Mouse (Mus musculus) midbrain, embryonic 11.5 days (tissue): ENCODE results near the gene Mslnl. TPM values are rescaled to one million over a fixed set of nuclear protein-coding genes. Genes with fewer than 3 reads are reported as not detected.
"Not testable (repeated sequence)": the region's sequence is repeated elsewhere in the genome, so short reads cannot be mapped to it uniquely, and the experiment has no call there.

Source experiments
- ATAC-seq: fragments of 200-750 bp; cut with Nextera tagmentation; 2 replicates; pipeline ENCODE4 v1.8.0; 2017; ENCODE audit warnings: moderate TSS enrichment, moderate library complexity; ENCODE audit not compliant: low FRiP score
- DNase-seq: peaks from one replicate; pipeline ENCODE4 v3.0.0; 2015; ENCODE audit warnings: low spot score; ENCODE audit errors: missing footprints
- H3K27ac ChIP-seq: fragments of 300-500 bp; sonication (generic); 2 replicates; pipeline ENCODE4 v1.5.1; 2014; ENCODE audit warnings: low read depth, low read length
- H3K27me3 ChIP-seq: fragments of 300-500 bp; sonication (generic); 2 replicates; pipeline ENCODE4 v1.6.1; 2014; ENCODE audit warnings: mild to moderate bottlenecking, low read length, moderate library complexity, mixed read lengths; ENCODE audit not compliant: control insufficient read depth, insufficient read depth
- H3K36me3 ChIP-seq: fragments of 300-500 bp; sonication (generic); 2 replicates; pipeline ENCODE4 v1.6.1; 2014; ENCODE audit warnings: mild to moderate bottlenecking, low read length, moderate library complexity, mixed read lengths; ENCODE audit not compliant: control insufficient read depth, insufficient read depth
- H3K4me1 ChIP-seq: fragments of 300-500 bp; sonication (generic); 2 replicates; pipeline ENCODE4 v1.6.1; 2014; ENCODE audit warnings: low read length; ENCODE audit not compliant: control insufficient read depth, insufficient read depth
- H3K4me2 ChIP-seq: fragments of 300-500 bp; sonication (generic); 2 replicates; pipeline ENCODE4 v1.6.1; 2014; ENCODE audit warnings: mild to moderate bottlenecking, moderate library complexity
- H3K4me3 ChIP-seq: fragments of 300-500 bp; sonication (generic); 2 replicates; pipeline ENCODE4 v1.5.1; 2014; ENCODE audit warnings: low read depth, low read length
- H3K9ac ChIP-seq: fragments of 300-500 bp; sonication (generic); 2 replicates; pipeline ENCODE4 v1.6.1; 2014; ENCODE audit warnings: low read length
- H3K9me3 ChIP-seq: fragments of 300-500 bp; sonication (generic); 2 replicates; pipeline ENCODE4 v1.6.1; 2016; ENCODE audit warnings: low read length; ENCODE audit not compliant: control insufficient read depth
- WGBS: fragments of 180-500 bp; shearing (Covaris S2); extraction: QIAGEN DNeasy Blood & Tissue Kit; methylation state at CpG from one replicate; pipeline ENCODE4 v1.1.7; 2014; 5-methylcytosine and 5-hydroxymethylcytosine counted together
- polyA plus RNA-seq: library from polyadenylated mRNA; unstranded; fragments of >200 nt; fragmentation: Nextera tagmentation; extraction: Ambion mirVana; gene quantifications from 2 replicates; pipeline ENCODE4 v1.2.1, GENCODE M21; 2014

The Mslnl gene
- polyA plus RNA-seq, 1 experiment from 2014 or later = not detected

DNA sequence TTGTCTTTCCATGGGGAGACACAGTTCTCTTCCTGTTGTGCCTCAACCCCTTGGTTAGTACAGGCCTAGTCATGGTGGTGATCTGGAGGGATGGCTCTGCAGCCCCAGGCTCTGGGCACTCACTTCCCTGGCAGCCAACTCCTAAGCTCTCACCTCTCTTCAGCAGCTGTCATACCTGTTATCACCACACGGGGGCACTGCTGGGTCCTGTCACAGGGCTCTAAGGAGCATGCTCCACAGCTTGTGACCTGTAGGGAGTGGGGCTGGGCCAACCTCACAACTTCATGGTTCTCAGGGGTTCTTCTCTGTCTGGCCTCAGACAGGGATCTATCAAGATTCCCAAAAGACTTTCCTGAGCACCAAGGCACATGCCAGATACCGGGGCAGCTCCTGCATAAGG, 3.8 kb upstream of the Mslnl start:
- H3K4me3 ChIP-seq = no peak overlapping the region
- WGBS = 20% methylated on average over 2 of the region's 2 CpGs
- H3K36me3 ChIP-seq = no peaks in the 10 kb centered on the region
- peaks cover 11% of the 10 kb centered on the region for H3K4me1 ChIP-seq
- H3K9ac ChIP-seq = no peak overlapping the region
- ATAC-seq = no peak
- H3K27me3 ChIP-seq = no peaks in the 10 kb centered on the region
- peak; percentile 99 for DNase-seq
- no peak overlapping the region for H3K4me2 ChIP-seq
- no peak overlapping the region for H3K27ac ChIP-seq
- H3K9me3 ChIP-seq = no peaks in the 10 kb centered on the region

DNA sequence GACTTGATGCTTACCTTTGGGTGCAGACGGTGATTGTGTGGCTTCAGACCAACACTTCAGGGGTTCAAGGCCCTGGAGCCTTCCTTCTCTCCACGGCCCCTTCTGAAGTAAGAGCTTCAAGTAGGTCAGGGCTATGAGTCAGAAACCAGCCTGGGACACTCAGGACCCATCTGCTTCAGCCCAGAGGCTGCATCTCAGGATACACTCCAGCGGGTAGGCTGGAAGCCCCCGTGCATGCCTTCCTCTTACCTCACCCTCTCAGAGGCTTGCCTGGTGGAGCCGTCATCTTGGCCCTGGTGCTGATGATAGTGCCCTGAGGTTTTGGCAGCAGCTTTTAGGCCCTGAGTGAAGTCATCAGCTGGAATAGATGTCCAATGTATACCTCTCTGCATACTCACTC, 596 bp upstream of the Mslnl start:
- ATAC-seq (no peak), DNase-seq (no peak)
- Histone ChIP-seq H3K27ac (no peak overlapping the region), H3K4me1 (no peaks in the 10 kb centered on the region), H3K4me2 (no peak overlapping the region), H3K27me3 (no peaks in the 10 kb centered on the region), H3K4me3 (no peak overlapping the region), H3K9ac (no peak overlapping the region), H3K36me3 (no peaks in the 10 kb centered on the region), H3K9me3 (no peaks in the 10 kb centered on the region)
- WGBS = 79% methylated on average over 5 of the region's 5 CpGs

DNA sequence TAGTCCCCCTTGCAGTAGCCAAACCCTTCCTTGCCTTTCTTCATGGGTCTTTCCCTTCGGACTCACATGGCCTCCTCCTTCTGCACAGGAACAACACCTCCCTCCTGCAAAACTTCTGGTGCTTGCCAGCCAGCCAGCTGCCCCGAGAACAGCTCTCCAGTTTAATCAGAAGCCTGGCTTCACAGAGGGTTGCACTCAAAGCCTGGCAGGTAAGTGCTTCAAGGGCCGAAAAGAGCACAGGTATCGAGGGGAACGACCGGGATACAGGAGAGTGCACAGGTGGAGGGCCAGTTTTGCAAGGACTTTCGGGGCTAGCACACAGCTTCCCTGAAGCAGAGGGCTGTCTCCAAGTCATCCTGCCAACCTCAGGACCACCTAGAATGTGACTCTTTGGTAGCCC, 3.0 kb downstream of the Mslnl start:
- H3K36me3 ChIP-seq = no peaks in the 10 kb centered on the region
- DNase-seq = no peak
- no peak for ATAC-seq
- no peaks in the 10 kb centered on the region for H3K9me3 ChIP-seq
- H3K27ac ChIP-seq = no peak overlapping the region
- WGBS = 67% methylated on average over 7 of the region's 7 CpGs
- H3K4me3 ChIP-seq = no peak overlapping the region
- no peaks in the 10 kb centered on the region for H3K4me1 ChIP-seq
- H3K9ac ChIP-seq = no peak overlapping the region
- H3K27me3 ChIP-seq = no peaks in the 10 kb centered on the region
- no peak overlapping the region for H3K4me2 ChIP-seq

DNA sequence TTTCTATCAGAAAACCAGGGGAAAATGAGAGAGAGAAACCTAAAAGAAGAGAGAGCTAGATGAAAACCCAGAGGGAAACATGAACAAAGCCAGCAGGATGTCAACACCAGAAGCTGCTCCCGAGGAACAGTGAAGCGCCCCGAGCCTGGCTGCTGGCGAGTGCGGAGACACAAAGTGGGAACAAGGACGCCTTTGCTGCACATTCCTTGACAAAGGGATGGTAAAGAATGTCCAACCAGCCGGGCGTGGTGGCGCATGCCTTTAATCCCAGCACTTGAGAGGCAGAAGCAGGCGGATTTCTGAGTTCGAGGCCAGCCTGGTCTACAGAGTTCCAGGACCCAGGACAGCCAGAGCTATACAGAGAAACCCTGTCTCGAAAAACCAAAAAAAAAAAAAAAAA, 5.6 kb downstream of the Mslnl start:
- WGBS = 66% methylated on average over 12 of the region's 12 CpGs

DNA sequence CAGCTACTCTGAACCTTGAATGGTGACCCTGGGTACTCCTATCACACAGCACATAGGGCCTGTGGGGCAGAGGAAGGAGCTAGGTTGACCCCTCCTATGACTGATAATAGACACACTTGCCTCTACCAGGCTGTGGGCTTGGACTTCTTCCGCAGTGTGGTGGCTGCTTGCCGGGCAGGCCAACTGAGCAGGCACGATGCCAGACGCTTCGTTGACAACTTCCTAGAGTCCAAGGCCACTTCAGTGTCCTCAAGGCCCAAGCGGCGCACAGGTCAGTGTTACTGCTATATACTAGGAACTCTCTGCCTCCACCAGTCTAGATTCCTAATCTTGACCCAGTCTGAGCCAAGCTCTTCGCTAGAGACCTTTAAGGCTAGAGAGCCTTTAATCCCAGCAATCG, 8.0 kb downstream of the Mslnl start:
- H3K36me3 ChIP-seq = no peaks in the 10 kb centered on the region
- H3K4me2 ChIP-seq = no peak overlapping the region
- H3K4me1 ChIP-seq = no peaks in the 10 kb centered on the region
- ATAC-seq (no peak), DNase-seq (no peak)
- WGBS = 96% methylated on average over 9 of the region's 9 CpGs
- H3K9me3 ChIP-seq = no peaks in the 10 kb centered on the region
- no peak overlapping the region for H3K4me3 ChIP-seq
- H3K9ac ChIP-seq = no peak overlapping the region
- H3K27me3 ChIP-seq = no peaks in the 10 kb centered on the region
- no peak overlapping the region for H3K27ac ChIP-seq

More for the DNA sequence above, 5.6 kb downstream of the Mslnl start:
- not testable (repeated sequence) for H3K27ac ChIP-seq, H3K36me3 ChIP-seq, H3K9ac ChIP-seq, H3K27me3 ChIP-seq, DNase-seq, H3K4me3 ChIP-seq, H3K4me2 ChIP-seq, H3K4me1 ChIP-seq, ATAC-seq, H3K9me3 ChIP-seq

DNA sequence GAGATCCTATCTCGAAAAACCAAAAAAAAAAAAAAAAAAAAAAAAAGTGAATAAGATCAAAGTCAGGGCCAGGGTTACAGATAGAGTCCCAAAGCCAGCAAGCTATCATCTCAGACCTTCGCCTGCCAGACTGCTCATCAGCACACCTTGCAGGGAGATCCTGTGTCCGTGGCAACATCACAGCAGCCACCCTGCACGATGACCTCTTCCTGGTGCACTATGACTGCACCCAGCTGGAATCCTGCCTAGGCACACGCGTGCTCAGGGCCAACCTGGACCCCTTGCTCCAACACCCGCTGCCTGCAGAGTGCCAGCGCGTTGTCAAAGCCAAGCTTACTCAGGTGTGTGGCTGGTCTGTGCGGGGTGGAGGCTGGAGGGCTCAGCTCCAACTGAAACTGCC, 8.5 kb downstream of the Mslnl start:
- H3K36me3 ChIP-seq = no peaks in the 10 kb centered on the region

DNA sequence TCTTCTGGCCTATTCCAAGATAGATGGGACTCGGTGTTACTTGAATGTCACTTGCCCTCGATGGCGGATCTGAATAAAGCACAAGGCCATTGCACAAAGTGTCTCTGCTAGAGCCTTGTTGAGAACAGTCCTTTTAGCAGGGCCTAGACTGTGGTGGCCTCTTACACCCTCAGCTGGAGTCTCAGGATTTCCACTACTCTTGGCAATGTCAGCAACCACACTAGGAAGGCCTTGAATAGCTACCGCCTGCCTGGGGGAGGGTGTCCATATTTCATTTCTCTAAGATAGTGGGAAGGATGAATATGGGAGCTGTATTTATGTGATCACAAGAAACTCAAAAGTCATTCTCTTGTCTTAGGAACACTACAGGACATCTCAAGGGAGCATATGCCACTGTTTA, 12.4 kb downstream of the Mslnl start:
- WGBS = 88% methylated on average over 4 of the region's 4 CpGs

More for the DNA sequence above, 8.5 kb downstream of the Mslnl start:
- Histone ChIP-seq H3K4me3 (no peak overlapping the region), H3K9ac (no peak overlapping the region), H3K27ac (no peak overlapping the region), H3K4me2 (no peak overlapping the region), H3K27me3 (no peaks in the 10 kb centered on the region), H3K4me1 (no peaks in the 10 kb centered on the region), H3K9me3 (no peaks in the 10 kb centered on the region)
- no peak for DNase-seq
- 82% methylated on average over 10 of the region's 10 CpGs for WGBS
- no peak for ATAC-seq

DNA sequence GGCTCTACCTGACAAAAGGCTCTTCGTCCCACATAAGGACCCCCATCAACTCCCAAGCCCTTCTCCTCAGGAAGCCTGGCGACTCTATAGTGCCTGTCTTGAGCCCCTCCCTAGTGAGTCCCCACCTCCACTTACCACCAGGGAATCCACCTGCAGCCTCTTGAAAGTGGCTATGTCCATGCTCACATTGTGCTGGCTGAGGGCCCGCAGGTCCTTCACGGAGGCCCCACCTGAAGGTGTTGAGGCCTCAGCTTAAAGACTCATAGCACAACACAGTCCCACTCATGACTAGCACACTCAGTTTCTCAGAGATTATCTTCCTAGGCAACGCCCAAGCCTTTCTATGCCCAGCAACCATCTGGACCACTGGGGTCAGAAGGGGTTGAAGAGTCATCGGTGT, 13.5 kb downstream of the Mslnl start:
- Histone ChIP-seq H3K4me2 (no peak overlapping the region), H3K36me3 (no peaks in the 10 kb centered on the region)
- ATAC-seq = no peak

More for the DNA sequence above, 12.4 kb downstream of the Mslnl start:
- Histone ChIP-seq H3K9me3 (no peaks in the 10 kb centered on the region), H3K9ac (no peak overlapping the region), H3K36me3 (no peaks in the 10 kb centered on the region), H3K4me1 (no peaks in the 10 kb centered on the region), H3K27me3 (no peaks in the 10 kb centered on the region), H3K4me3 (no peak overlapping the region), H3K27ac (no peak overlapping the region), H3K4me2 (no peak overlapping the region)
- ATAC-seq (no peak), DNase-seq (no peak)

DNA sequence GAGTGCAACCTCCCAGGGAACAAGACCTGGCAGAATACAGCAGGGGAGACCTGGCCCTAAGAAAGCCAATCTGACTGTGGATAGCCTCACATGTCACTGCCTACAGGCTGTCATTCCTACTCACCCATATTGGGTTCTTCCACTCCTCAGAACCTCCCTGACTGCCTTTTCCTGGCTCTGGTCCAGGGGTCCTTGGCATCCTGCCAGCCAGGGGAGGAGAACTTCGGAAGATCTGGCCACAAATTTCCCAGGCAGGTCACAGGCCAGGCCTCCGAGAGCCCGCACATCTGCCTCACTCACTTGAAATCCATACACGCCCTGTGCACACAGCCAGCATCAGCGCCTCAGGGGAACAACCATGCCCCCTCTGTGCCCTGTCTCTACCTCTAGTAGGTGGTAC, 15.6 kb downstream of the Mslnl start:
- 72% methylated on average over 5 of the region's 5 CpGs for whole genome bisulfite sequencing
- Histone ChIP-seq H3K4me2 (no peak overlapping the region), H3K36me3 (no peaks in the 10 kb centered on the region), H3K4me3 (no peak overlapping the region), H3K4me1 (no peaks in the 10 kb centered on the region), H3K9me3 (no peaks in the 10 kb centered on the region), H3K9ac (no peak overlapping the region), H3K27ac (no peak overlapping the region), H3K27me3 (no peaks in the 10 kb centered on the region)
- DNase-seq (peak; percentile 17), ATAC-seq (no peak)

More for the DNA sequence above, 13.5 kb downstream of the Mslnl start:
- 76% methylated on average over 6 of the region's 6 CpGs for WGBS
- peak; percentile 4 for DNase-seq
- Histone ChIP-seq H3K4me3 (no peak overlapping the region), H3K27me3 (no peaks in the 10 kb centered on the region), H3K9me3 (no peaks in the 10 kb centered on the region), H3K9ac (no peak overlapping the region), H3K4me1 (no peaks in the 10 kb centered on the region), H3K27ac (no peak overlapping the region)

DNA sequence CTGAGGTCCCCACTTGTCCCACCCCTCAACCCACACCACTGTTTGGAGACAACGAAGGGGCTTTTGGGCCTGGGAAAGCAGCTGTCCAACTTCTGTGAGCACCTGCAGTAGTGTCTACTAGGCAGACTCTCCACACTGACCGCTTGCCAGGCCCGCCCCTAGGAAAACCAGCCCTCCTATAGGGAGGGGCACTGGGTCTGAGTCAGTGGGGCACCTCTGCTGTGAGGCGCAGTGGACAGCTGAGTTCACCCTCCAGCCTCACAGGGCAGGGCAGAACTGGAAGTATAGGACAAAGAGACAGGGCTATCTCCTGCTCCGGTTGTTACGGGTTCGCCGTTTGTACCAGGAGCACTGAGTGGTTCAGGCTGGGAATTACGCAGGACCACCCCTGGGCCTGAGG, 18.4 kb downstream of the Mslnl start, which contains the start of gene Msln:
Msln (minus strand) TSS at position 138 of the 400 bp plus-strand sequence.
- Histone ChIP-seq H3K4me3 (no peak within 1 kb of the TSS), H3K27me3 (no peaks in the 10 kb centered on the region), H3K9me3 (no peaks in the 10 kb centered on the region), H3K27ac (no peak within 1 kb of the TSS), H3K36me3 (no peaks in the 10 kb centered on the region), H3K4me1 (no peaks in the 10 kb centered on the region), H3K4me2 (no peak within 1 kb of the TSS), H3K9ac (no peak within 1 kb of the TSS; the same call in 1 of the 2 replicates)
- DNase-seq (no peak), ATAC-seq (no peak)
- 87% methylated on average over 9 of the region's 9 CpGs for WGBS
